Mouse (Mus musculus) intestine, embryonic 16.5 days (tissue): ENCODE data around the gene Cd34. TPM values are rescaled to one million over a fixed set of nuclear protein-coding genes. Genes with fewer than 3 reads are reported as not detected.
A peak's percentile ranks its signal among the peaks of the same experiment; 100 is the strongest.

Experiments used
- ATAC-seq: fragments of 200-750 bp; cut with Nextera tagmentation; 2 replicates; pipeline ENCODE4 v1.8.0; 2017; ENCODE audit warnings: moderate TSS enrichment, moderate library complexity
- H3K27ac ChIP-seq: fragments of 300-500 bp; sonication (generic); 2 replicates; pipeline ENCODE4 v1.5.1; 2014; ENCODE audit warnings: mild to moderate bottlenecking, low read length
- H3K27me3 ChIP-seq: fragments of 300-500 bp; sonication (generic); replicated peaks from 2 replicates; pipeline ENCODE4 v1.6.1; 2014; ENCODE audit warnings: low read length, control low read depth, mixed read lengths; ENCODE audit not compliant: control insufficient read depth, insufficient read depth
- H3K36me3 ChIP-seq: fragments of 300-500 bp; sonication (generic); 2 replicates; pipeline ENCODE4 v1.6.1; 2014; ENCODE audit warnings: low read length, control low read depth; ENCODE audit not compliant: control insufficient read depth, insufficient read depth
- H3K4me1 ChIP-seq: fragments of 300-500 bp; sonication (generic); 2 replicates; pipeline ENCODE4 v1.6.1; 2014; ENCODE audit warnings: low read length, control low read depth, mixed read lengths; ENCODE audit not compliant: control insufficient read depth, insufficient read depth
- H3K4me2 ChIP-seq: fragments of 300-500 bp; sonication (generic); 2 replicates; pipeline ENCODE4 v1.6.1; 2014; ENCODE audit warnings: low read depth, low read length, control low read depth
- H3K4me3 ChIP-seq: fragments of 300-500 bp; sonication (generic); 2 replicates; pipeline ENCODE4 v1.5.1; 2014; ENCODE audit warnings: mild to moderate bottlenecking, low read length
- H3K9ac ChIP-seq: fragments of 300-500 bp; sonication (generic); 2 replicates; pipeline ENCODE4 v1.6.1; 2014; ENCODE audit warnings: low read depth, low read length
- H3K9me3 ChIP-seq: fragments of 300-500 bp; sonication (generic); 2 replicates; pipeline ENCODE4 v1.6.1; 2016; ENCODE audit warnings: low read length, control low read depth; ENCODE audit not compliant: control insufficient read depth
- WGBS: fragments of 180-500 bp; shearing (Covaris S2); extraction: QIAGEN DNeasy Blood & Tissue Kit; methylation state at CpG from one replicate; pipeline ENCODE4 v1.1.7; 2014; 5-methylcytosine and 5-hydroxymethylcytosine counted together
- polyA plus RNA-seq: library from polyadenylated mRNA; unstranded; fragments of >200 nt; fragmentation: Nextera tagmentation; extraction: Ambion mirVana; gene quantifications from 2 replicates; pipeline ENCODE4 v1.2.1, GENCODE M21; 2015

Gene Cd34
- polyA plus RNA-seq, 1 experiment from 2014 or later = 56.2 TPM

DNA sequence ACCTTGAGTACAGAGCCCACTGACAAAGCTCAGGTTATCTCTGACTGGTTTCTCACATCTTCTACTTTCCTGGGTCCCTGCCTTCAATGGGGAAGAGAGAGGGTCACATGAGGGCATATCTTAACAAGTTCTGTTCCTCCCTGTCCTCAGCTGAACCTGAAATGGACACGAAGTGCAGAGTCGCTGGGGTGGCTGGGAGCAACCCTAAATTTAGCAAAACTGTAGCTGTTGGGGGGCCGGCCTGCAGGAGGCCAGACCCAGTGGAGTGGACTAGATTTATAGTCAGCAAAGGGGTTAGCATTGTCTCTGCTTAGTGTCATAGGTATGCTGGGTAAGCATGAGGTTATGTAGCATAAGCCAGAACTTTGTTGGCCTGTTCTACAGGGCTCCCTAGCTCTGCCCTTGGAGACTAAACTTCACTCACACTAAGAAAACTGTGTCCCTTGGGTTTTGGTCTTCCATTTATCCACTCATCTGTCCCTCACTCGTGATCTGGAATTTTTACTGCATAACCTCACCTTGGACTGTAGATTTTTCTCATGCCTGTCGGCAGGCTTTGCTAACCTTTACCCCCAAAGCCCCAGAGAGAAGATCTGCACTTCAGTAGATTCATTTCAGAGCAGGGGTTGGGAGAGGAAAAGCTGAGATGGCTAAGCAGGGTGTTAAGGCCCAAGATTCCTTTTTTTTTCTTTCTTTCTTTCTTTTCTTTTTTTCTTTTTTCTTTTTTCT, 54.1 kb downstream of the Cd34 start:
- Histone ChIP-seq H3K9ac (no peak overlapping the region), H3K4me3 (no peak overlapping the region), H3K4me1 (peaks cover 14% of the 10 kb centered on the region), H3K4me2 (no peak overlapping the region), H3K27ac (peak overlapping the region; percentile 52), H3K27me3 (no peaks in the 10 kb centered on the region), H3K36me3 (no peaks in the 10 kb centered on the region), H3K9me3 (no peaks in the 10 kb centered on the region)
- WGBS = 38% methylated on average over 5 of the region's 5 CpGs
- ATAC-seq = peak; percentile 55

DNA sequence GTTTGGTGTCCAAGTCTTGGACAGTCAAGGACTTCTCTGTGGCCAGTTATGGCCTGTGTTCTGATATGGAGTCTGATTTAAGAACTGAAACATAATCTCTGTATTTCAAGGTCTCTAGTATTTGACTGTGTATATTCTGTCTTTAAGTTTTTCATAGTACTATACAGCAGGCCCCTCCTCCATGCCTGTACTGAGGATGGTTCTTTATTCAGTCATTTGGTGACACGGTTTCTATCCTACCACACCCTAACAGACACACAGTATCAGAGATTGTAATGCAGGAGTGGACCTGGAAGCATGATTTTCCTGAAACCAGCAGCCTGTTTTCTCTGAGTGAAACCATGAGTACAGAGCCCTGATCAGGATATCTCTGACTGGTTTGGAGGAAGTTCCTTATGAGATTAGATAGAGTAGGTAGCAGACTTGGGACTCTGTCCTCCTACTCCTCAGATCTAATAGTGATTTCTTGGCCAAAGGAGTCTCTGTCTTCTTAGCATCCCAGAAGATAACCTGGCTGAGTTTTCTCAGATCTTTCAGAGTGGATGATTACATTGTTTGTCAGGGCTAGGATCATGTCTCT, 54.9 kb downstream of the Cd34 start:
- Histone ChIP-seq H3K4me2 (no peak overlapping the region), H3K9ac (no peak overlapping the region), H3K27ac (peak overlapping the region; percentile 34), H3K27me3 (no peaks in the 10 kb centered on the region), H3K4me1 (peaks cover 14% of the 10 kb centered on the region), H3K4me3 (no peak overlapping the region), H3K36me3 (no peaks in the 10 kb centered on the region), H3K9me3 (no peaks in the 10 kb centered on the region)
- WGBS = 69% methylated on average over 1 of the region's 1 CpGs
- ATAC-seq = peak; percentile 72

GRCm38 (mm10) chr1:194994262-194994661, 55.6 kb downstream of the Cd34 start:
- WGBS = 77% methylated on average over 5 of the region's 5 CpGs
- no peaks in the 10 kb centered on the region for H3K9me3 ChIP-seq
- H3K9ac ChIP-seq = no peak overlapping the region
- no peak overlapping the region for H3K4me2 ChIP-seq
- no peaks in the 10 kb centered on the region for H3K27me3 ChIP-seq
- H3K27ac ChIP-seq = 0 out of 2 replicates have a peak overlapping the region, but pooled peaks have one; percentile 34
- no peak overlapping the region for H3K4me3 ChIP-seq
- peaks cover 14% of the 10 kb centered on the region for H3K4me1 ChIP-seq
- ATAC-seq = no peak
- H3K36me3 ChIP-seq = no peaks in the 10 kb centered on the region

GRCm38 (mm10) chr1:194995196-194995595, 56.6 kb downstream of the Cd34 start:
- Histone ChIP-seq H3K27me3 (no peaks in the 10 kb centered on the region), H3K27ac (no peak overlapping the region), H3K4me3 (no peak overlapping the region), H3K36me3 (no peaks in the 10 kb centered on the region), H3K4me1 (peaks cover 14% of the 10 kb centered on the region), H3K9me3 (no peaks in the 10 kb centered on the region), H3K9ac (no peak overlapping the region), H3K4me2 (no peak overlapping the region)
- WGBS = 73% methylated on average over 2 of the region's 2 CpGs
- ATAC-seq = no peak

GRCm38 (mm10) chr1:194998396-194998795, 59.8 kb downstream of the Cd34 start:
- Histone ChIP-seq H3K27me3 (no peaks in the 10 kb centered on the region), H3K4me3 (no peak overlapping the region), H3K4me1 (peaks cover 7% of the 10 kb centered on the region; the same call in 1 of the 2 replicates), H3K9me3 (no peaks in the 10 kb centered on the region), H3K4me2 (no peak overlapping the region), H3K27ac (no peak overlapping the region), H3K36me3 (no peaks in the 10 kb centered on the region), H3K9ac (no peak overlapping the region)
- ATAC-seq = no peak
- WGBS = 84% methylated on average over 1 of the region's 1 CpGs

GRCm38 (mm10) chr1:195003328-195003727, 64.7 kb downstream of the Cd34 start:
- Histone ChIP-seq H3K27me3 (no peaks in the 10 kb centered on the region), H3K9me3 (no peaks in the 10 kb centered on the region), H3K27ac (no peak overlapping the region), H3K9ac (no peak overlapping the region), H3K4me3 (no peak overlapping the region), H3K4me2 (no peak overlapping the region), H3K36me3 (no peaks in the 10 kb centered on the region), H3K4me1 (no peaks in the 10 kb centered on the region)
- ATAC-seq = no peak
- whole genome bisulfite sequencing = 87% methylated on average over 4 of the region's 4 CpGs

DNA sequence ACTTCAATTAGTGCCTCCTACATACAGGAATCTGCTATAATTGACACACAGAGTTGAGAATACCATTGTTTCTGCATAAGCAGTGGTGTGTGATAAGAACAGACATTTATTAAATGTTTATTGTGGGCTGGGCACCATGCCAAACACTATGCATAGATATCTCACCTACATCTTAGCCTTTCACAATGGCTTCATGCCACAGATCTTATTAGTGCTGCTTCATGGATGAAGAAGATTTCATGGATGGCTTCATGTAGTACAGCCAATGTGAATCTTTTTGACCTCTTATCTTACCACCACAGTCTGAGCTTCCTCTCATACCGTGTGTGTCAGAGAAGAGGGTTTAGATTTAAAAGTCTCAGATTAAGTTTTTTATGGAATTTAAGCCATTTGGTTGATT, 65.6 kb downstream of the Cd34 start:
- Histone ChIP-seq H3K9ac (no peak overlapping the region), H3K4me1 (no peaks in the 10 kb centered on the region), H3K27me3 (no peaks in the 10 kb centered on the region), H3K4me2 (no peak overlapping the region), H3K9me3 (no peaks in the 10 kb centered on the region), H3K27ac (no peak overlapping the region), H3K4me3 (no peak overlapping the region), H3K36me3 (no peaks in the 10 kb centered on the region)
- 0 out of 2 replicates have a peak, but pooled peaks have one; percentile 42 for ATAC-seq
- 60% methylated on average over 1 of the region's 1 CpGs for WGBS

DNA sequence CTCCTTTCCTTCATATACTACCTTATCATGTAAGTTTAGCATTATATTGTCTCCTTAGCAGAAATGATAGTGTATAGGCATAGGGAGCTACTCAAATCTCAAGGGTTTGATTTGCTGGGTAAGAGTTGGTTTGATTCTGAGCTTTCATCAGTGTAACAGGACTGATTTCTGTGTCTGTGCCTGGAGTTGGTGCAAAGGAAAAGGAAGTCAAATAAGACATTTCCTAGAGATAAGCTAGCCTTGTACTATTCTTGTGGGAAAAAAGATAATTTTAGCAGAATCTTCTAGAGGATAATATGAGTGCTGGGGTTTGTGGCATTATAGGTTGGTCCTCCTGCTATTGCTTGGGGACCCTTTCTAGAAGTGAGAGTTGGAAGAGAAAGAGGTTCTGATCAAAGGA, 67.6 kb downstream of the Cd34 start:
- Histone ChIP-seq H3K36me3 (no peaks in the 10 kb centered on the region), H3K27me3 (no peaks in the 10 kb centered on the region), H3K4me1 (no peaks in the 10 kb centered on the region), H3K27ac (no peak overlapping the region), H3K4me2 (no peak overlapping the region), H3K4me3 (no peak overlapping the region), H3K9me3 (no peaks in the 10 kb centered on the region), H3K9ac (no peak overlapping the region)
- no peak for ATAC-seq
